Mouse (Mus musculus): ENCODE results near the gene Dcdc2b.

DNA sequence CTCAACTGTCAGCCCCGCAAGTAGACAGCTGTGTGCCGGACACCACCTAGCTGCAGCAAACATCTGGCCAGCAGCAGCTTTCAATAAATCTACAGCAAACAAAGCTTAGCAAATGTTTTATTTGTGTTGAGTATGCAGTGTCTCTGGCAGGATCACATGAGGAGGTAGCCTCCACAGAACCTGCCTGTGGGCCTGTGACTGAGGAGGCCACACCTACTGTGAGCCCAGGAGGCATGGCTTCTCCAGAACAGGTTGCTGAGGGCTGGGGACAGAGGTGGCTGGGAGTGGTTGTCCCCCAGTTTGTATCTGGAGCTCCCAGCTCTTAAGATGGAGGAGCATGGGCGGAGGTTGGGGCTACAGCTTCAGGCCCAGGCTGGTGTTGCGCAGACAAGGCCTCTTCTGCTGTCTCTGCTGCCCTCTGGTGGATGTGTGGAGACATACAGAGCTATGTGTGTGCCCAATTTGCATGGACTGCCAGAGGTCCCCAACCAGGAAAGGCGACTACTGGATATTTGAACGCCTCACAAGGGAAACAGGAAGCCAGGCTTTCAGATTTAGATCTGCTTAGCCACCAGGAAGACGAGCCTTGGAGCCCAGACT, 5.5 kb downstream of the Dcdc2b start:
- TF ChIP-seq MAFK (IDR thresholded peaks at IDR 0.05; ENCODE audit: insufficient read depth, low read depth, low read length) = no peak
- TF ChIP-seq HCFC1 (IDR thresholded peaks at IDR 0.05; ENCODE audit: borderline replicate concordance, insufficient read depth, low read length) = no peak
- no peak for TF ChIP-seq ZNF384 (IDR thresholded peaks at IDR 0.05; ENCODE audit: low read depth, low read length)
- no peak for TF ChIP-seq CHD2 (IDR thresholded peaks at IDR 0.05; ENCODE audit: low read depth, low read length)
